Mouse (Mus musculus) ovary, adult 10 weeks (tissue): ENCODE data around the gene Sfmbt2. TPM values are rescaled to one million over a fixed set of nuclear protein-coding genes. Genes with fewer than 3 reads are reported as not detected.

Experiments used
- polyA plus RNA-seq: library from polyadenylated mRNA; stranded (reverse); fragments of 350-450 nt; fragmentation: Illumina TruSeq; extraction: RNeasy Lipid Tissue Mini Kit (QIAGEN cat#74804); gene quantifications from one replicate; pipeline ENCODE4 v1.2.3, GENCODE M21; 2014

Sfmbt2 gene
- polyA plus RNA-seq: 1.7 TPM

GRCm38 (mm10) chr2:10370176-10370575, at the start of gene Sfmbt2:
Gene Sfmbt2, plus strand, starts transcription at chr2:10370510.

Other genes starting within 250 kb of the Sfmbt2 start
- gene Itih2, start 239.1 kb upstream of the Sfmbt2 start, polyA plus RNA-seq: 46.4 TPM
- 381 TPM for gene Itih5, start 216.9 kb upstream of the Sfmbt2 start, polyA plus RNA-seq